ENCODE assay signal across 16 mouse cellular contexts in the genomic region with DNA sequence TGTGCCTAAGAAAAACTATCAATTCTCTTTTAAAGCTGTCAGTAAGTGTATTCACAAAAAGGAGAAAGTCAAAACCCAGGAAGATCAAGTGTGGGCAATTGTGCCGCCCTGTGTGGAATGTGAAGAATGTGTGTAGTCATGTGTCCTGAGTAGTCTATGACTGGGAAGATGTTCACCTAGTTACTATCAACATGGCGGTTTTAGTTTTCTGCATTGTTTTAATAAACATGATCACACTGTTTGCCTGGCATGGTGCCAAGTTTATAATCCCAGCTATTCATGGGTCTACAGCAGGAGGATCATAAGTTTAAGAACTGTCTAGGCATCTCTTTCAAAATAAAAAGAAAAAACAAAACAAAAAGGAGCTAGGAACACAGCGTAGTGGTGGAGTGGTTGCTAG.
DNase-seq lines count a peak whose midpoint lies in the region; ATAC-seq and TF ChIP-seq lines count a peak whose summit lies in the region.
"Had no signal": no experiment of that assay in that cellular context is flagged by ENCODE, and none has a peak within 500 bp of the region (broad histone marks: within the 10 kb centered on the region; RNA-seq: fewer than 3 reads in every experiment).

No protein-coding gene starts in this region.

- no peaks in the 10 kb centered on the region for H3K9me3 ChIP-seq in embryonic facial prominence, embryonic 15.5 days (replicated peaks)
- H3K9me3 ChIP-seq: embryonic facial prominence, embryonic 12.5 days; heart, embryonic 10.5 days; limb, embryonic 15.5 days; midbrain, embryonic 12.5 days had no signal

- H3K27me3 ChIP-seq in embryonic facial prominence, embryonic 15.5 days, result no peaks in the 10 kb centered on the region
- H3K27me3 ChIP-seq: embryonic facial prominence, embryonic 12.5 days; limb, embryonic 15.5 days; midbrain, embryonic 12.5 days had no signal

- H3K4me3 ChIP-seq in embryonic facial prominence, embryonic 15.5 days (replicated peaks), result no peak overlapping the region
- H3K4me3 ChIP-seq in left cerebral cortex, adult 2 months, result no peak overlapping the region
- H3K4me3 ChIP-seq: embryonic facial prominence, embryonic 12.5 days; heart, embryonic 10.5 days; limb, embryonic 15.5 days; midbrain, embryonic 12.5 days had no signal

- 0 out of 2 replicates have a peak overlapping the region, but pooled peaks have one; percentile 28 for H3K27ac ChIP-seq in embryonic facial prominence, embryonic 15.5 days (replicated peaks)
- no peak overlapping the region for H3K27ac ChIP-seq in left cerebral cortex, adult 2 months
- H3K27ac ChIP-seq: embryonic facial prominence, embryonic 12.5 days; heart, embryonic 10.5 days; limb, embryonic 15.5 days; midbrain, embryonic 12.5 days; stomach, postnatal 0 days had no signal

- no peak for ATAC-seq in embryonic facial prominence, embryonic 15.5 days (ENCODE audit: insufficient number of reproducible peaks, low FRiP score, low TSS enrichment, low read depth)
- ATAC-seq: intestine, postnatal 0 days had no signal

- no peaks in the 10 kb centered on the region for H3K4me1 ChIP-seq in embryonic facial prominence, embryonic 15.5 days
- H3K4me1 ChIP-seq: embryonic facial prominence, embryonic 12.5 days; limb, embryonic 15.5 days had no signal

- no peak for TF ChIP-seq CTCF in left cerebral cortex, adult 2 months (IDR thresholded peaks at IDR 0.05)

- H3K9ac ChIP-seq in embryonic facial prominence, embryonic 15.5 days, result no peak overlapping the region
- H3K9ac ChIP-seq: embryonic facial prominence, embryonic 12.5 days; limb, embryonic 15.5 days; midbrain, embryonic 12.5 days had no signal

- no peak overlapping the region for H3K4me2 ChIP-seq in embryonic facial prominence, embryonic 15.5 days (replicated peaks)
- H3K4me2 ChIP-seq: embryonic facial prominence, embryonic 12.5 days; limb, embryonic 15.5 days; midbrain, embryonic 12.5 days had no signal

- no peaks in the 10 kb centered on the region for H3K36me3 ChIP-seq in embryonic facial prominence, embryonic 15.5 days
- H3K36me3 ChIP-seq: embryonic facial prominence, embryonic 12.5 days; limb, embryonic 15.5 days; midbrain, embryonic 12.5 days had no signal

- peak; percentile 45 to 51 for DNase-seq in cerebellum, postnatal 10 days
- no peak for DNase-seq in cerebellum, adult 8-10 months
- DNase-seq in heart, postnatal 4 days, result peak; percentile 21
- DNase-seq in heart, postnatal 14 days, result no peak
- peak; percentile 33 for DNase-seq in lung, postnatal 10 days
- no peak for DNase-seq in lung, postnatal 4 days
- no peak for DNase-seq in left cerebral cortex, adult 2 months (ENCODE audit: extremely low spot score in 1 of 2, low spot score in 2 of 2)
- DNase-seq: adrenal gland, postnatal 10 days; cerebellum, adult 11 months had no signal

- intact Hi-C loops in heart, postnatal 14 days (cut with DNase I), result no loop called here
- intact Hi-C loops in left cerebral cortex, adult 2 months (cut with DNase I), result no loop called here

- 57% methylated on average over 3 of the region's 3 CpGs for WGBS in embryonic facial prominence, embryonic 15.5 days

Comparison
In these comparisons a context has a peak if more than half of its experiments do, and no peak if none do; other contexts are left out.
1. DNase-seq: peak in cerebellum, postnatal 10 days (2 of 2), heart, postnatal 4 days (single experiment) and lung, postnatal 10 days (single experiment); none in cerebellum, adult 8-10 months (single experiment), heart, postnatal 14 days (0 of 2), lung, postnatal 4 days (0 of 2) and left cerebral cortex, adult 2 months (0 of 2).